Mouse (Mus musculus) stomach, postnatal 0 days (tissue): ENCODE data around the gene Alyref2. TPM values are rescaled to one million over a fixed set of nuclear protein-coding genes. Genes with fewer than 3 reads are reported as not detected.
A peak's percentile ranks its signal among the peaks of the same experiment; 100 is the strongest.

Source experiments
- ATAC-seq: fragments of 200-750 bp; cut with Nextera tagmentation; 2 replicates; pipeline ENCODE4 v1.8.0; 2017; ENCODE audit not compliant: low FRiP score, low TSS enrichment
- DNase-seq: peaks from one replicate; pipeline ENCODE4 v3.0.0-alpha.2; 2016; ENCODE audit warnings: low spot score
- H3K27ac ChIP-seq: fragments of 300-500 bp; sonication (generic); replicated peaks from 2 replicates; pipeline ENCODE4 v1.5.1; 2014; ENCODE audit warnings: mild to moderate bottlenecking, control low read depth
- H3K27me3 ChIP-seq: fragments of 300-500 bp; sonication (generic); 2 replicates; pipeline ENCODE4 v1.6.1; 2014; ENCODE audit warnings: low read length; ENCODE audit not compliant: control insufficient read depth, insufficient read depth
- H3K36me3 ChIP-seq: fragments of 300-500 bp; sonication (generic); 2 replicates; pipeline ENCODE4 v1.6.1; 2014; ENCODE audit warnings: low read length, mixed read lengths; ENCODE audit not compliant: control insufficient read depth, insufficient read depth
- H3K4me1 ChIP-seq: fragments of 300-500 bp; sonication (generic); replicated peaks from 2 replicates; pipeline ENCODE4 v1.6.1; 2014; ENCODE audit warnings: antibody characterized with exemption; ENCODE audit not compliant: control insufficient read depth, insufficient read depth
- H3K4me2 ChIP-seq: fragments of 300-500 bp; sonication (generic); replicated peaks from 2 replicates; pipeline ENCODE4 v1.6.1; 2014; ENCODE audit warnings: low read depth, mild to moderate bottlenecking, control low read depth, moderate library complexity
- H3K4me3 ChIP-seq: fragments of 300-500 bp; sonication (generic); 2 replicates; pipeline ENCODE4 v1.5.1; 2014; ENCODE audit warnings: low read depth, low read length, control low read depth
- H3K9ac ChIP-seq: fragments of 300-500 bp; sonication (generic); 2 replicates; pipeline ENCODE4 v1.6.1; 2014; ENCODE audit warnings: mild to moderate bottlenecking, low read length, control low read depth, mixed read lengths
- H3K9me3 ChIP-seq: fragments of 300-500 bp; sonication (generic); 2 replicates; pipeline ENCODE4 v1.6.1; 2016; ENCODE audit warnings: low read length; ENCODE audit not compliant: control insufficient read depth
- CTCF ChIP-seq: IDR thresholded peaks from 2 replicates; pipeline ENCODE4 v1.5.1; 2016; ENCODE audit warnings: antibody characterized with exemption, low read depth, mild to moderate bottlenecking, moderate library complexity
- EP300 ChIP-seq: optimal IDR thresholded peaks from 2 replicates; pipeline ENCODE3; 2016; ENCODE audit warnings: antibody characterized with exemption
- WGBS: fragments of 180-500 bp; shearing (Covaris S2); extraction: QIAGEN DNeasy Blood & Tissue Kit; methylation state at CpG from one replicate; pipeline ENCODE4 v1.1.7; 2014; 5-methylcytosine and 5-hydroxymethylcytosine counted together
- polyA plus RNA-seq: library from polyadenylated mRNA; unstranded; fragments of >200 nt; fragmentation: Nextera tagmentation; extraction: Ambion mirVana; gene quantifications from 2 replicates; pipeline ENCODE4 v1.2.1, GENCODE M21; 2015

The Alyref2 gene
- polyA plus RNA-seq, 1 experiment from 2014 or later: 11.2 TPM

GRCm38 (mm10) chr1:171495371-171495770 lies 7.9 kb upstream of the Alyref2 start:
- no peak for TF ChIP-seq CTCF
- no peak for TF ChIP-seq EP300
- no peaks in the 10 kb centered on the region for H3K27me3 ChIP-seq
- no peak overlapping the region for H3K27ac ChIP-seq
- DNase-seq (no peak), ATAC-seq (no peak)
- H3K36me3 ChIP-seq: no peaks in the 10 kb centered on the region
- no peak overlapping the region for H3K4me3 ChIP-seq
- no peak overlapping the region for H3K4me2 ChIP-seq
- 88% methylated on average over 6 of the region's 6 CpGs for WGBS
- no peaks in the 10 kb centered on the region for H3K4me1 ChIP-seq
- H3K9me3 ChIP-seq: no peaks in the 10 kb centered on the region
- no peak overlapping the region for H3K9ac ChIP-seq

GRCm38 (mm10) chr1:171499856-171500255 lies 3.4 kb upstream of the Alyref2 start:
- H3K9me3 ChIP-seq: no peaks in the 10 kb centered on the region
- no peaks in the 10 kb centered on the region for H3K4me1 ChIP-seq
- ATAC-seq (no peak), DNase-seq (no peak)
- no peak overlapping the region for H3K4me2 ChIP-seq
- H3K4me3 ChIP-seq: no peak overlapping the region
- no peaks in the 10 kb centered on the region for H3K36me3 ChIP-seq
- H3K27me3 ChIP-seq: no peaks in the 10 kb centered on the region
- no peak overlapping the region for H3K27ac ChIP-seq
- no peak for TF ChIP-seq CTCF
- TF ChIP-seq EP300: no peak
- 73% methylated on average over 5 of the region's 5 CpGs for WGBS
- no peak overlapping the region for H3K9ac ChIP-seq

- Histone ChIP-seq H3K27me3 (no peaks in the 10 kb centered on the region), H3K4me1 (no peaks in the 10 kb centered on the region), H3K27ac (no peak overlapping the region), H3K36me3 (no peaks in the 10 kb centered on the region), H3K4me2 (no peak overlapping the region), H3K9me3 (no peaks in the 10 kb centered on the region), H3K4me3 (no peak overlapping the region), H3K9ac (no peak overlapping the region)
- no peak for ATAC-seq
- DNase-seq: no peak
- TF ChIP-seq CTCF: no peak
- no peak for TF ChIP-seq EP300
- WGBS: 58% methylated on average over 6 of the region's 6 CpGs
These were observed 2.2 kb upstream of the Alyref2 start for GRCm38 (mm10) chr1:171501016-171501610.

GRCm38 (mm10) chr1:171501636-171502080 lies 1.6 kb upstream of the Alyref2 start:
- no peak for ATAC-seq
- peak overlapping the region; percentile 49; the same call in 1 of the 2 replicates for H3K27ac ChIP-seq
- peak; percentile 46 for DNase-seq
- no peaks in the 10 kb centered on the region for H3K4me1 ChIP-seq
- H3K4me2 ChIP-seq: peak overlapping the region; percentile 37; the same call in 1 of the 2 replicates
- no peaks in the 10 kb centered on the region for H3K36me3 ChIP-seq
- no peaks in the 10 kb centered on the region for H3K27me3 ChIP-seq
- TF ChIP-seq EP300 (no peak), CTCF (peak; percentile 81)
- H3K9me3 ChIP-seq: no peaks in the 10 kb centered on the region
- no peak overlapping the region for H3K9ac ChIP-seq
- 0 out of 2 replicates have a peak overlapping the region, but pooled peaks have one; percentile 8 for H3K4me3 ChIP-seq
- 5% methylated on average over 5 of the region's 5 CpGs for WGBS

- no peak for TF ChIP-seq EP300
- TF ChIP-seq CTCF: peak; percentile 76
- H3K36me3 ChIP-seq: no peaks in the 10 kb centered on the region
- no peaks in the 10 kb centered on the region for H3K27me3 ChIP-seq
- no peak overlapping the region for H3K4me3 ChIP-seq
- H3K9me3 ChIP-seq: no peaks in the 10 kb centered on the region
- no peak overlapping the region for H3K4me2 ChIP-seq
- DNase-seq: peak; percentile 62
- no peaks in the 10 kb centered on the region for H3K4me1 ChIP-seq
- WGBS: 1% methylated on average over 14 of the region's 14 CpGs
- H3K9ac ChIP-seq: no peak overlapping the region
- peak; percentile 86 for ATAC-seq
- H3K27ac ChIP-seq: peak overlapping the region; percentile 69
These were observed 659 bp upstream of the Alyref2 start for GRCm38 (mm10) chr1:171502388-171503249.
